Mouse (Mus musculus) cerebellum, adult 2 months (tissue): ENCODE results near the gene Tfap2c.

Experiments
- CTCF ChIP-seq: fragments of 200-500 bp; IDR thresholded peaks from 2 replicates; pipeline ENCODE4 v1.5.1; 2011; ENCODE audit warnings: low read depth, mild to moderate bottlenecking, control low read depth, low read length, moderate library complexity, borderline replicate concordance; ENCODE audit not compliant: insufficient read depth
- POLR2A ChIP-seq: fragments of 200-500 bp; IDR thresholded peaks from 2 replicates; pipeline ENCODE4 v1.6.1; 2011; ENCODE audit warnings: low read length, control low read depth, borderline replicate concordance; ENCODE audit not compliant: insufficient read depth

DNA sequence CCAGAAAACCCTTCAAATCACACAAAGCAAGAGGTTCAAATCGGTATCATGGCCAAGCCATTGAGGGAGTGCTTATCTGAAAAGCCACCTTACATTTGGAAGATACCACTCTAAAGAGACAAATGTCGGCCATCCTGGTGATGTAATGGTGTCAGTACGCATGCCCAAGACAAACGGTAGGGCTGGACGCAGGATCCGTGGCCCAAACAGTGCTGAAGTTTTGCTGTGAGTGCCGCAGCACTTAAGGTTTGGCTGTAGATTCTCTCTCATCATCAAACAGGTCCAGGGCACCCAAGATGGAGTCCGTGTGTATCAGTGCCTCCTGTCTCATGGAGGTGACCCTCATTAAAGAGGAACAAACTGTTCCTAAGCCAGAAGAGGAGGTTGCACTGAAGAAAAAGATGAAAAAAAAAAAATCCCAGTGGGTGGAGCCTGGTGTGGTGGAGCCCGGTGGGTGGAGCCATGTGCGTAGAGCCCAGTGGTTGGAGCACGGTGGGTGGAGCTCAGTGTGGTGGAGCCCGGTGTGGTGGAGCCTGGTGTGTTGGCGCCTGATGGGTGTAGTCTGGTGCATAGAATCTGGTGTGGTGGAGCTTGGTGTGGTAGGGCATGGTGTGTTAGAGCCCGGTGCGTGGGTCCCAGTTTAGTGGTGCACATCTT lies 39.2 kb upstream of the Tfap2c start:
- TF ChIP-seq CTCF (no peak), POLR2A (no peak)
